14 mouse cellular contexts compared by ENCODE assay signal in genomic region chr5:21267090-21267489, GRCm38 (mm10).
DNase-seq lines count a peak whose midpoint lies in the region; ATAC-seq lines count a peak whose summit lies in the region.
"Had no signal": no experiment of that assay in that cellular context is flagged by ENCODE, and none has a peak within 500 bp of the region (broad histone marks: within the 10 kb centered on the region; RNA-seq: fewer than 3 reads in every experiment).

No protein-coding gene starts in this region.

- H3K9ac ChIP-seq in intestine, embryonic 15.5 days = no peak overlapping the region
- no peak overlapping the region for H3K9ac ChIP-seq in intestine, embryonic 16.5 days (ENCODE audit: low read depth, low read length)
- H3K9ac ChIP-seq in limb, embryonic 15.5 days = no peak overlapping the region
- H3K9ac ChIP-seq in hindbrain, embryonic 14.5 days = no peak overlapping the region
- H3K9ac ChIP-seq: forebrain, embryonic 13.5 days; heart, embryonic 13.5 days had no signal

- H3K27me3 ChIP-seq in intestine, embryonic 15.5 days (replicated peaks) = no peaks in the 10 kb centered on the region
- no peaks in the 10 kb centered on the region for H3K27me3 ChIP-seq in intestine, embryonic 16.5 days (replicated peaks; ENCODE audit: control insufficient read depth, insufficient read depth, low read length)
- H3K27me3 ChIP-seq in limb, embryonic 15.5 days = no peaks in the 10 kb centered on the region
- no peaks in the 10 kb centered on the region for H3K27me3 ChIP-seq in hindbrain, embryonic 14.5 days (ENCODE audit: control insufficient read depth, insufficient read depth, low read length)
- H3K27me3 ChIP-seq: forebrain, embryonic 13.5 days; heart, embryonic 13.5 days had no signal

- no peaks in the 10 kb centered on the region for H3K4me1 ChIP-seq in intestine, embryonic 15.5 days (replicated peaks)
- no peaks in the 10 kb centered on the region for H3K4me1 ChIP-seq in intestine, embryonic 16.5 days (ENCODE audit: control insufficient read depth, insufficient read depth, low read length)
- H3K4me1 ChIP-seq in limb, embryonic 15.5 days = 0 out of 2 replicates have a peak, but pooled peaks cover under 1% of the 10 kb centered on the region
- H3K4me1 ChIP-seq in hindbrain, embryonic 14.5 days (replicated peaks; ENCODE audit: control insufficient read depth, insufficient read depth, low read length) = no peaks in the 10 kb centered on the region

- no peak overlapping the region for H3K27ac ChIP-seq in intestine, embryonic 15.5 days
- no peak overlapping the region for H3K27ac ChIP-seq in intestine, embryonic 16.5 days (ENCODE audit: low read length)
- H3K27ac ChIP-seq in limb, embryonic 15.5 days = no peak overlapping the region
- H3K27ac ChIP-seq in hindbrain, embryonic 14.5 days = no peak overlapping the region
- H3K27ac ChIP-seq: forebrain, embryonic 13.5 days; heart, embryonic 13.5 days had no signal

- H3K36me3 ChIP-seq in intestine, embryonic 15.5 days = no peaks in the 10 kb centered on the region
- no peaks in the 10 kb centered on the region for H3K36me3 ChIP-seq in intestine, embryonic 16.5 days (ENCODE audit: control insufficient read depth, insufficient read depth, low read length)
- no peaks in the 10 kb centered on the region for H3K36me3 ChIP-seq in limb, embryonic 15.5 days
- H3K36me3 ChIP-seq in hindbrain, embryonic 14.5 days (replicated peaks; ENCODE audit: control insufficient read depth, insufficient read depth) = no peaks in the 10 kb centered on the region
- H3K36me3 ChIP-seq: heart, embryonic 13.5 days had no signal

- peak; percentile 37 for DNase-seq in R1 (ENCODE audit: low read depth, low spot score)
- no peak for DNase-seq in spleen, postnatal 14 days (ENCODE audit: low spot score in 2 of 2)
- DNase-seq in hindbrain, embryonic 14.5 days (ENCODE audit: low spot score) = no peak
- DNase-seq in gastrocnemius, adult 8-10 months (ENCODE audit: low spot score in 2 of 2) = no peak
- DNase-seq: cerebellum, adult 11 months; midbrain, embryonic 14.5 days; thymus, postnatal 4 days had no signal

- H3K9me3 ChIP-seq in intestine, embryonic 15.5 days = no peaks in the 10 kb centered on the region
- no peaks in the 10 kb centered on the region for H3K9me3 ChIP-seq in intestine, embryonic 16.5 days (ENCODE audit: control insufficient read depth, low read length)
- no peaks in the 10 kb centered on the region for H3K9me3 ChIP-seq in limb, embryonic 15.5 days
- H3K9me3 ChIP-seq in hindbrain, embryonic 14.5 days (ENCODE audit: control insufficient read depth, low read length) = no peaks in the 10 kb centered on the region
- H3K9me3 ChIP-seq: forebrain, embryonic 13.5 days; heart, embryonic 13.5 days had no signal

- H3K4me3 ChIP-seq in intestine, embryonic 15.5 days (replicated peaks) = no peak overlapping the region
- no peak overlapping the region for H3K4me3 ChIP-seq in intestine, embryonic 16.5 days (ENCODE audit: low read length)
- H3K4me3 ChIP-seq in limb, embryonic 15.5 days = no peak overlapping the region
- no peak overlapping the region for H3K4me3 ChIP-seq in hindbrain, embryonic 14.5 days (replicated peaks; ENCODE audit: low read length)
- H3K4me3 ChIP-seq: forebrain, embryonic 13.5 days; heart, embryonic 13.5 days had no signal

- H3K4me2 ChIP-seq in intestine, embryonic 15.5 days (replicated peaks) = no peak overlapping the region
- H3K4me2 ChIP-seq in intestine, embryonic 16.5 days (ENCODE audit: low read depth, low read length) = no peak overlapping the region
- no peak overlapping the region for H3K4me2 ChIP-seq in limb, embryonic 15.5 days
- no peak overlapping the region for H3K4me2 ChIP-seq in hindbrain, embryonic 14.5 days (replicated peaks)
- H3K4me2 ChIP-seq: forebrain, embryonic 13.5 days; heart, embryonic 13.5 days had no signal

- WGBS in intestine, embryonic 15.5 days = 78% methylated on average over 2 of the region's 2 CpGs
- 74% methylated on average over 2 of the region's 2 CpGs for WGBS in intestine, embryonic 16.5 days
- 71% methylated on average over 2 of the region's 2 CpGs for WGBS in limb, embryonic 15.5 days
- WGBS in hindbrain, embryonic 14.5 days = 85% methylated on average over 2 of the region's 2 CpGs

- 0 out of 2 replicates have a peak, but pooled peaks have one; percentile 41 for ATAC-seq in intestine, embryonic 15.5 days
- ATAC-seq in intestine, embryonic 16.5 days = no peak
- ATAC-seq in limb, embryonic 15.5 days (ENCODE audit: insufficient number of reproducible peaks, low FRiP score, low TSS enrichment, low read depth) = peak; percentile 21; the same call in 1 of the 2 replicates
- 0 out of 2 replicates have a peak, but pooled peaks have one; percentile 19 for ATAC-seq in monocyte, adult 5-6 weeks (replicated peaks; ENCODE audit: insufficient number of reproducible peaks, low FRiP score, low TSS enrichment, poor library complexity, severe bottlenecking)
- no peak for ATAC-seq in hindbrain, embryonic 14.5 days (ENCODE audit: low FRiP score)
- ATAC-seq: forebrain, embryonic 13.5 days; inflammation-experienced regulatory T-cells, adult 6 months had no signal

Comparison
In these comparisons a context has a peak if more than half of its experiments do, and no peak if none do; other contexts are left out.
1. ATAC-seq: peak in intestine, embryonic 15.5 days (single experiment), limb, embryonic 15.5 days (single experiment) and monocyte, adult 5-6 weeks (single experiment); none in intestine, embryonic 16.5 days (single experiment) and hindbrain, embryonic 14.5 days (single experiment).